ENCODE assay signal across 22 mouse cellular contexts in genomic region chr10:90770403-90770955, GRCm38 (mm10).
DNase-seq lines count a peak whose midpoint lies in the region; ATAC-seq and TF ChIP-seq lines count a peak whose summit lies in the region.
"Had no signal": no experiment of that assay in that cellular context is flagged by ENCODE, and none has a peak within 500 bp of the region (broad histone marks: within the 10 kb centered on the region; RNA-seq: fewer than 3 reads in every experiment).

No protein-coding gene starts in this region.

- peaks cover 19% of the 10 kb centered on the region for H3K4me1 ChIP-seq in forebrain, embryonic 12.5 days
- peaks cover 1% of the 10 kb centered on the region; the same call in 1 of the 2 replicates for H3K4me1 ChIP-seq in forebrain, embryonic 11.5 days (replicated peaks; ENCODE audit: control insufficient read depth, insufficient read depth, low read length)
- H3K4me1 ChIP-seq in forebrain, embryonic 16.5 days (replicated peaks; ENCODE audit: control insufficient read depth, insufficient read depth, low read length), result peaks cover 15% of the 10 kb centered on the region
- 0 out of 2 replicates have a peak, but pooled peaks cover 5% of the 10 kb centered on the region for H3K4me1 ChIP-seq in midbrain, postnatal 0 days (ENCODE audit: insufficient read depth, low read length)
- H3K4me1 ChIP-seq: embryonic facial prominence, embryonic 12.5 days; heart, embryonic 13.5 days; megakaryocyte, embryonic 14.5 days had no signal

- H3K27ac ChIP-seq in forebrain, embryonic 12.5 days, result no peak overlapping the region
- no peak overlapping the region for H3K27ac ChIP-seq in forebrain, embryonic 11.5 days (ENCODE audit: low read depth, low read length)
- H3K27ac ChIP-seq in forebrain, embryonic 16.5 days (ENCODE audit: low read length), result no peak overlapping the region
- 0 out of 2 replicates have a peak overlapping the region, but pooled peaks have one; percentile 21 for H3K27ac ChIP-seq in midbrain, postnatal 0 days (ENCODE audit: low read depth, low read length)
- H3K27ac ChIP-seq: embryonic facial prominence, embryonic 12.5 days; heart, embryonic 13.5 days; kidney, postnatal 0 days; stomach, postnatal 0 days had no signal

- peak; percentile 44 for TF ChIP-seq CTCF in midbrain, postnatal 0 days (IDR thresholded peaks at IDR 0.05)

- no peak for DNase-seq in forebrain, embryonic 11.5 days (ENCODE audit: low spot score)
- DNase-seq in layer of hippocampus, adult 9-10 months (ENCODE audit: low spot score), result peak; percentile 11
- no peak for DNase-seq in layer of hippocampus, postnatal 25 days (ENCODE audit: extremely low spot score in 1 of 2, low spot score in 1 of 2)
- peak; percentile 48 for DNase-seq in midbrain, postnatal 0 days (ENCODE audit: low spot score)
- DNase-seq in thymus, adult 18-20 months, result no peak
- no peak for DNase-seq in spleen, adult 12 weeks (ENCODE audit: low spot score)
- DNase-seq: cerebellum, adult 18-20 months; heart, postnatal 36 days; lung, postnatal 14 days; right cerebral cortex, postnatal 14 days; thymus, postnatal 25 days had no signal

- H3K9me3 ChIP-seq in forebrain, embryonic 12.5 days, result no peaks in the 10 kb centered on the region
- no peaks in the 10 kb centered on the region for H3K9me3 ChIP-seq in forebrain, embryonic 11.5 days (ENCODE audit: control insufficient read depth, low read length)
- no peaks in the 10 kb centered on the region for H3K9me3 ChIP-seq in forebrain, embryonic 16.5 days (ENCODE audit: control insufficient read depth, low read length)
- no peaks in the 10 kb centered on the region for H3K9me3 ChIP-seq in midbrain, postnatal 0 days (ENCODE audit: low read length)
- H3K9me3 ChIP-seq: embryonic facial prominence, embryonic 12.5 days; heart, embryonic 13.5 days; megakaryocyte, embryonic 14.5 days had no signal

- WGBS in forebrain, embryonic 12.5 days, result 19% methylated on average over 11 of the region's 11 CpGs
- WGBS in forebrain, embryonic 11.5 days, result 25% methylated on average over 11 of the region's 11 CpGs
- WGBS in forebrain, embryonic 16.5 days, result 13% methylated on average over 11 of the region's 11 CpGs
- WGBS in midbrain, postnatal 0 days, result 21% methylated on average over 11 of the region's 11 CpGs

- H3K4me2 ChIP-seq in forebrain, embryonic 12.5 days, result no peak overlapping the region
- no peak overlapping the region for H3K4me2 ChIP-seq in forebrain, embryonic 11.5 days (ENCODE audit: low read depth, low read length, severe bottlenecking)
- peak overlapping the region; percentile 17; the same call in 1 of the 2 replicates for H3K4me2 ChIP-seq in forebrain, embryonic 16.5 days (ENCODE audit: low read length)
- no peak overlapping the region; the same call in 1 of the 2 replicates for H3K4me2 ChIP-seq in midbrain, postnatal 0 days (ENCODE audit: low read depth, low read length, poor library complexity, severe bottlenecking)
- H3K4me2 ChIP-seq: embryonic facial prominence, embryonic 12.5 days; heart, embryonic 13.5 days had no signal

- H3K36me3 ChIP-seq in forebrain, embryonic 12.5 days (replicated peaks), result no peaks in the 10 kb centered on the region
- H3K36me3 ChIP-seq in forebrain, embryonic 11.5 days (ENCODE audit: control insufficient read depth, insufficient read depth, low read length), result no peaks in the 10 kb centered on the region
- H3K36me3 ChIP-seq in forebrain, embryonic 16.5 days (ENCODE audit: control insufficient read depth, insufficient read depth), result no peaks in the 10 kb centered on the region
- H3K36me3 ChIP-seq in midbrain, postnatal 0 days (ENCODE audit: insufficient read depth, low read length), result no peaks in the 10 kb centered on the region
- H3K36me3 ChIP-seq: embryonic facial prominence, embryonic 12.5 days; G1E; heart, embryonic 13.5 days had no signal

- H3K9ac ChIP-seq in forebrain, embryonic 12.5 days, result no peak overlapping the region
- H3K9ac ChIP-seq in forebrain, embryonic 11.5 days (ENCODE audit: low read length), result no peak overlapping the region
- H3K9ac ChIP-seq in forebrain, embryonic 16.5 days (replicated peaks; ENCODE audit: low read depth, low read length), result peak overlapping the region; percentile 25; the same call in 1 of the 2 replicates
- H3K9ac ChIP-seq in midbrain, postnatal 0 days (replicated peaks; ENCODE audit: low read length, poor library complexity, severe bottlenecking), result no peak overlapping the region
- H3K9ac ChIP-seq: embryonic facial prominence, embryonic 12.5 days; heart, embryonic 13.5 days had no signal

- ATAC-seq in forebrain, embryonic 12.5 days (ENCODE audit: low FRiP score), result peak; percentile 28; the same call in 1 of the 2 replicates
- no peak for ATAC-seq in forebrain, embryonic 11.5 days (replicated peaks; ENCODE audit: low FRiP score)
- peak; percentile 19; the same call in 1 of the 2 replicates for ATAC-seq in forebrain, embryonic 16.5 days
- ATAC-seq in midbrain, postnatal 0 days (ENCODE audit: low FRiP score), result peak; percentile 20; the same call in 1 of the 2 replicates
- ATAC-seq: CD4-positive, CD25-positive, alpha-beta regulatory T cell, adult 4 months; intestine, postnatal 0 days had no signal

- no peaks in the 10 kb centered on the region for H3K27me3 ChIP-seq in forebrain, embryonic 12.5 days
- H3K27me3 ChIP-seq in forebrain, embryonic 11.5 days (ENCODE audit: control insufficient read depth, insufficient read depth, low read length), result peaks cover 3% of the 10 kb centered on the region; the same call in 1 of the 2 replicates
- no peaks in the 10 kb centered on the region for H3K27me3 ChIP-seq in forebrain, embryonic 16.5 days (replicated peaks; ENCODE audit: control insufficient read depth, insufficient read depth, low read length)
- no peaks in the 10 kb centered on the region for H3K27me3 ChIP-seq in midbrain, postnatal 0 days (ENCODE audit: insufficient read depth, low read length)

- no peak overlapping the region for H3K4me3 ChIP-seq in forebrain, embryonic 12.5 days (replicated peaks)
- no peak overlapping the region for H3K4me3 ChIP-seq in forebrain, embryonic 11.5 days (ENCODE audit: low read depth, low read length)
- H3K4me3 ChIP-seq in forebrain, embryonic 16.5 days (replicated peaks; ENCODE audit: low read length), result no peak overlapping the region
- H3K4me3 ChIP-seq in midbrain, postnatal 0 days (ENCODE audit: low read depth, low read length), result no peak overlapping the region
- H3K4me3 ChIP-seq: embryonic facial prominence, embryonic 12.5 days; heart, embryonic 13.5 days; megakaryocyte, embryonic 14.5 days; myocyte had no signal

Comparison
In these comparisons a context has a peak if more than half of its experiments do, and no peak if none do; other contexts are left out.
1. DNase-seq: peak in layer of hippocampus, adult 9-10 months (single experiment) and midbrain, postnatal 0 days (single experiment); none in forebrain, embryonic 11.5 days (single experiment), layer of hippocampus, postnatal 25 days (0 of 2), thymus, adult 18-20 months (0 of 2) and spleen, adult 12 weeks (single experiment).